Mouse (Mus musculus) heart, adult 2 months (tissue): ENCODE data around the gene Ms4a6b.

Source experiments
- CTCF ChIP-seq: fragments of 200-600 bp; IDR thresholded peaks from 2 replicates; pipeline ENCODE4 v1.8.1; 2022; ENCODE audit warnings: antibody characterized with exemption, mild to moderate bottlenecking, moderate library complexity
- POLR2A ChIP-seq: fragments of 200-500 bp; IDR thresholded peaks from 2 replicates; pipeline ENCODE4 v1.6.1; 2011; ENCODE audit warnings: mild to moderate bottlenecking, low read depth, low read length, control low read depth; ENCODE audit not compliant: insufficient read depth

DNA sequence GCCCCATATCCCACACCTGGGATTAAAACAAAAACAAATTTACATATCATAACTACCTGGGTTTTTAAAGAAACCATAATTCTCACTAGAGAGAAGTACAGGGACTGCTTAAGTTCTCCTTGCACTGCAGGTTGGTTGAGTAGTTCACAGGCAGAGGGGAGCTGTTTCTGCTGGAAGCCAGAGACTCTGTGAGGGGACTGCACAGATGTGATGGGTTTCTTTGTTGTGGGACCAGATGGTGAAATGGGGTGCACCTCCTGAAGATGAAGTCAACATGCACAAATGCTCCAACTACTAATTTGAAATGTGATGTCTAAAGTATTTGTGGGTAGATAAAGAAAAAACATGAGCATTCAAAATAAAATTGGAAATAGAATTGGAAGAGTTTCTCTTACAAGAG, 31.6 kb downstream of the Ms4a6b start:
- TF ChIP-seq CTCF (no peak), POLR2A (no peak)
